Mouse (Mus musculus) bone marrow macrophage, adult 2 months (primary cell): ENCODE results near the gene Cdv3.

ENCODE experiments used
- CTCF ChIP-seq: IDR thresholded peaks from 2 replicates; pipeline ENCODE4 v1.5.1; 2012; ENCODE audit warnings: low read depth, mild to moderate bottlenecking, low read length, moderate library complexity
- POLR2A ChIP-seq: IDR thresholded peaks from 2 replicates; pipeline ENCODE4 v1.6.1; 2012; ENCODE audit warnings: mild to moderate bottlenecking, low read depth, low read length, borderline replicate concordance

GRCm38 (mm10) chr9:103372271-103373010, 6.8 kb upstream of the Cdv3 start:
- no peak for TF ChIP-seq CTCF
- no peak for TF ChIP-seq POLR2A
